Comparison of ENCODE assay signal across 15 mouse cellular contexts in genomic region chr8:71596384-71596783, GRCm38 (mm10). TPM values are rescaled to one million over a fixed set of nuclear protein-coding genes. Genes with fewer than 3 reads are reported as not detected.
DNase-seq lines count a peak whose midpoint lies in the region; ATAC-seq and TF ChIP-seq lines count a peak whose summit lies in the region.
"Had no signal": no experiment of that assay in that cellular context is flagged by ENCODE, and none has a peak within 500 bp of the region (broad histone marks: within the 10 kb centered on the region; RNA-seq: fewer than 3 reads in every experiment).

No protein-coding gene starts in this region.

- H3K4me3 ChIP-seq in hindbrain, embryonic 14.5 days (replicated peaks; ENCODE audit: low read length), result no peak overlapping the region
- no peak overlapping the region for H3K4me3 ChIP-seq in hindbrain, embryonic 11.5 days (ENCODE audit: low read depth, low read length)
- H3K4me3 ChIP-seq in spleen, adult 2 months (ENCODE audit: extremely low read depth, insufficient read depth, insufficient read length), result peak overlapping the region; percentile 9; the same call in 1 of the 2 replicates
- 0 out of 2 replicates have a peak overlapping the region, but pooled peaks have one; percentile 2 for H3K4me3 ChIP-seq in limb, embryonic 10.5 days
- H3K4me3 ChIP-seq: heart, embryonic 13.5 days; lung, embryonic 15.5 days; myocyte had no signal

- no peaks in the 10 kb centered on the region for H3K9me3 ChIP-seq in hindbrain, embryonic 14.5 days (ENCODE audit: control insufficient read depth, low read length)
- H3K9me3 ChIP-seq in hindbrain, embryonic 11.5 days (ENCODE audit: control insufficient read depth, low read length), result no peaks in the 10 kb centered on the region
- H3K9me3 ChIP-seq in limb, embryonic 10.5 days (replicated peaks), result no peaks in the 10 kb centered on the region
- H3K9me3 ChIP-seq: heart, embryonic 13.5 days; hindbrain, embryonic 10.5 days; lung, embryonic 15.5 days had no signal

- DNase-seq in hindbrain, embryonic 14.5 days (ENCODE audit: low spot score), result no peak
- DNase-seq in hindbrain, embryonic 11.5 days (ENCODE audit: low spot score), result no peak
- DNase-seq in spleen, adult 2 months (ENCODE audit: low read depth in 1 of 2, low spot score in 2 of 2), result no peak
- no peak for DNase-seq in spleen, adult 18-20 months
- DNase-seq in limb, embryonic 10.5 days (ENCODE audit: low spot score), result no peak
- DNase-seq in testis, postnatal 14 days (ENCODE audit: low spot score), result no peak
- no peak for DNase-seq in ovary, adult 18-20 months (ENCODE audit: low spot score)

- H3K27ac ChIP-seq in hindbrain, embryonic 14.5 days, result no peak overlapping the region
- no peak overlapping the region for H3K27ac ChIP-seq in hindbrain, embryonic 11.5 days (ENCODE audit: low read depth, low read length)
- H3K27ac ChIP-seq in spleen, adult 2 months (ENCODE audit: insufficient read depth, low read length), result peak overlapping the region; percentile 84
- no peak overlapping the region for H3K27ac ChIP-seq in limb, embryonic 10.5 days
- H3K27ac ChIP-seq: heart, embryonic 13.5 days; hindbrain, embryonic 10.5 days; lung, embryonic 15.5 days had no signal

- ATAC-seq in hindbrain, embryonic 14.5 days (ENCODE audit: low FRiP score), result no peak
- no peak for ATAC-seq in hindbrain, embryonic 11.5 days (ENCODE audit: low FRiP score)

- no peak for TF ChIP-seq POLR2A in spleen, adult 2 months (IDR thresholded peaks at IDR 0.05; ENCODE audit: low read depth, low read length)

- WGBS in hindbrain, embryonic 14.5 days, result 58% methylated on average over 6 of the region's 6 CpGs
- 57% methylated on average over 6 of the region's 6 CpGs for WGBS in hindbrain, embryonic 11.5 days
- 56% methylated on average over 6 of the region's 6 CpGs for WGBS in spleen, adult 2 months
- WGBS in limb, embryonic 10.5 days, result 60% methylated on average over 6 of the region's 6 CpGs

- 0 out of 2 replicates have a peak, but pooled peaks cover 4% of the 10 kb centered on the region for H3K36me3 ChIP-seq in hindbrain, embryonic 14.5 days (replicated peaks; ENCODE audit: control insufficient read depth, insufficient read depth)
- H3K36me3 ChIP-seq in hindbrain, embryonic 11.5 days (ENCODE audit: control insufficient read depth, insufficient read depth, low read length), result no peaks in the 10 kb centered on the region
- no peaks in the 10 kb centered on the region for H3K36me3 ChIP-seq in spleen, adult 2 months (ENCODE audit: control insufficient read depth, insufficient read depth, low read length)
- H3K36me3 ChIP-seq in limb, embryonic 10.5 days, result peaks cover 19% of the 10 kb centered on the region
- H3K36me3 ChIP-seq: lung, embryonic 15.5 days had no signal

- H3K27me3 ChIP-seq in hindbrain, embryonic 14.5 days (ENCODE audit: control insufficient read depth, insufficient read depth, low read length), result peaks cover 14% of the 10 kb centered on the region
- peaks cover 9% of the 10 kb centered on the region for H3K27me3 ChIP-seq in hindbrain, embryonic 11.5 days (ENCODE audit: control insufficient read depth, insufficient read depth, low read length)
- H3K27me3 ChIP-seq in spleen, adult 2 months (ENCODE audit: control insufficient read depth, insufficient read depth, low read length), result no peaks in the 10 kb centered on the region
- peaks cover 26% of the 10 kb centered on the region for H3K27me3 ChIP-seq in limb, embryonic 10.5 days (ENCODE audit: low read depth, poor library complexity, severe bottlenecking)

- peak overlapping the region; percentile 26; the same call in 1 of the 2 replicates for H3K9ac ChIP-seq in hindbrain, embryonic 14.5 days
- no peak overlapping the region for H3K9ac ChIP-seq in hindbrain, embryonic 11.5 days (ENCODE audit: low read depth, low read length)
- H3K9ac ChIP-seq: heart, embryonic 13.5 days; lung, embryonic 15.5 days had no signal

- H3K4me1 ChIP-seq in hindbrain, embryonic 14.5 days (replicated peaks; ENCODE audit: control insufficient read depth, insufficient read depth, low read length), result peaks cover 16% of the 10 kb centered on the region
- H3K4me1 ChIP-seq in hindbrain, embryonic 11.5 days (replicated peaks; ENCODE audit: control insufficient read depth, insufficient read depth, low read length), result peaks cover 9% of the 10 kb centered on the region
- peaks cover 24% of the 10 kb centered on the region; the same call in 1 of the 2 replicates for H3K4me1 ChIP-seq in spleen, adult 2 months (ENCODE audit: control insufficient read depth, insufficient read depth, insufficient read length)
- peaks cover 35% of the 10 kb centered on the region for H3K4me1 ChIP-seq in limb, embryonic 10.5 days

- TF ChIP-seq CTCF in spleen, adult 2 months (IDR thresholded peaks at IDR 0.05; ENCODE audit: extremely low read depth, insufficient read depth, insufficient read length, insufficient replicate concordance), result no peak

- no peak overlapping the region for H3K4me2 ChIP-seq in hindbrain, embryonic 14.5 days (replicated peaks)
- H3K4me2 ChIP-seq in hindbrain, embryonic 11.5 days (replicated peaks; ENCODE audit: low read depth, low read length), result no peak overlapping the region
- H3K4me2 ChIP-seq: lung, embryonic 15.5 days had no signal

RNA-seq across cellular contexts. Expression of gene Fam129c, which starts 1.1 kb away (rescaled TPM):
- polyA plus RNA-seq in hindbrain, embryonic 14.5 days (2014; fragmentation: Nextera tagmentation; extraction: Ambion mirVana), result 5.2 and 5.7 TPM in 2 replicates
- polyA plus RNA-seq in hindbrain, embryonic 11.5 days (2014; fragmentation: Nextera tagmentation; extraction: Ambion mirVana), result 3.3 and 3.6 TPM in 2 replicates
- 115 and 173 TPM in 2 replicates for polyA plus RNA-seq in spleen, adult 2 months (2012; rRNA removed)
- polyA plus RNA-seq in limb, embryonic 10.5 days (2016; fragmentation: Nextera tagmentation; extraction: Ambion mirVana), result 2.8 and 4.0 TPM in 2 replicates

RNA-seq across cellular contexts. Expression of gene Pgls, which starts 4.4 kb away (rescaled TPM):
- polyA plus RNA-seq in hindbrain, embryonic 14.5 days (2014; fragmentation: Nextera tagmentation; extraction: Ambion mirVana), result 243 and 246 TPM in 2 replicates
- 228 TPM in 2 replicates for polyA plus RNA-seq in hindbrain, embryonic 11.5 days (2014; fragmentation: Nextera tagmentation; extraction: Ambion mirVana)
- 171 and 224 TPM in 2 replicates for polyA plus RNA-seq in spleen, adult 2 months (2012; rRNA removed)
- polyA plus RNA-seq in limb, embryonic 10.5 days (2016; fragmentation: Nextera tagmentation; extraction: Ambion mirVana), result 241 and 263 TPM in 2 replicates

RNA-seq across cellular contexts. Expression of gene Colgalt1, which starts 14.4 kb away (rescaled TPM):
- 62.4 and 66.0 TPM in 2 replicates for polyA plus RNA-seq in hindbrain, embryonic 14.5 days (2014; fragmentation: Nextera tagmentation; extraction: Ambion mirVana)
- 41.3 and 42.5 TPM in 2 replicates for polyA plus RNA-seq in hindbrain, embryonic 11.5 days (2014; fragmentation: Nextera tagmentation; extraction: Ambion mirVana)
- polyA plus RNA-seq in spleen, adult 2 months (2012; rRNA removed), result 159 and 216 TPM in 2 replicates
- polyA plus RNA-seq in limb, embryonic 10.5 days (2016; fragmentation: Nextera tagmentation; extraction: Ambion mirVana), result 49.0 and 53.6 TPM in 2 replicates

RNA-seq across cellular contexts. Expression of gene Slc27a1, which starts 27.7 kb away (rescaled TPM):
- polyA plus RNA-seq in hindbrain, embryonic 14.5 days (2014; fragmentation: Nextera tagmentation; extraction: Ambion mirVana), result 41.6 and 57.3 TPM in 2 replicates
- polyA plus RNA-seq in hindbrain, embryonic 11.5 days (2014; fragmentation: Nextera tagmentation; extraction: Ambion mirVana), result 13.7 and 18.2 TPM in 2 replicates
- 38.2 and 47.0 TPM in 2 replicates for polyA plus RNA-seq in spleen, adult 2 months (2012; rRNA removed)
- 21.3 and 28.8 TPM in 2 replicates for polyA plus RNA-seq in limb, embryonic 10.5 days (2016; fragmentation: Nextera tagmentation; extraction: Ambion mirVana)

RNA-seq across cellular contexts. Expression of gene Nxnl1, which starts 30.0 kb away (rescaled TPM):
- 0.13 TPM in 1 of 2 replicates, not detected in the other for polyA plus RNA-seq in hindbrain, embryonic 14.5 days (2014; fragmentation: Nextera tagmentation; extraction: Ambion mirVana)
- polyA plus RNA-seq in hindbrain, embryonic 11.5 days (2014; fragmentation: Nextera tagmentation; extraction: Ambion mirVana), result not detected in 2 replicates
- not detected in 2 replicates for polyA plus RNA-seq in spleen, adult 2 months (2012; rRNA removed)
- polyA plus RNA-seq in limb, embryonic 10.5 days (2016; fragmentation: Nextera tagmentation; extraction: Ambion mirVana), result not detected in 2 replicates
- polyA plus RNA-seq: brain, embryonic 14.5 days; CD4-positive, CD25-positive, alpha-beta regulatory T cell, adult 4 months; heart, embryonic 13.5 days; hindbrain, embryonic 10.5 days; limb, embryonic 14.5 days; lung, embryonic 15.5 days; small intestine, adult 2 months had no signal

Comparison
In these comparisons a context has a peak if more than half of its experiments do, and no peak if none do; other contexts are left out.
1. H3K4me3 ChIP-seq: peak in spleen, adult 2 months (single experiment) and limb, embryonic 10.5 days (single experiment); none in hindbrain, embryonic 14.5 days (single experiment) and hindbrain, embryonic 11.5 days (single experiment).
2. RNA of gene Fam129c, which starts 1.1 kb away (polyA plus RNA-seq): 115 to 173 TPM in spleen, adult 2 months; 5.2 to 5.7 TPM in hindbrain, embryonic 14.5 days, 2.8 to 4.0 TPM in limb, embryonic 10.5 days and 3.3 to 3.6 TPM in hindbrain, embryonic 11.5 days; every median in the first group is over 10 times any median in the second.